Mouse (Mus musculus) CH12.LX (cell line): ENCODE measurements around the gene Tanc1.

Experiments used
- BHLHE40 ChIP-seq: IDR thresholded peaks from 2 replicates; pipeline ENCODE4 v1.6.1; 2011; ENCODE audit warnings: mild to moderate bottlenecking, low read depth, low read length, improper control_type of control experiment
- CTCF ChIP-seq, 2 experiments: IDR thresholded peaks in 1 of 2; conservative IDR thresholded peaks in 1 of 2; 2 replicates each; pipeline ENCODE4 v1.5.1; 2011 to 2012; ENCODE audit warnings: low read depth in 2 of 2, low read length in 2 of 2, improper control_type of control experiment in 1 of 2, inconsistent platforms in 1 of 2, mild to moderate bottlenecking in 1 of 2, moderate library complexity in 1 of 2
- POLR2A ChIP-seq: IDR thresholded peaks from 2 replicates; pipeline ENCODE4 v1.6.1; 2011; ENCODE audit warnings: low read depth, mild to moderate bottlenecking, improper control_type of control experiment, low read length
- RCOR1 ChIP-seq: conservative IDR thresholded peaks from 2 replicates; pipeline ENCODE4 v1.6.1; 2012; ENCODE audit warnings: low read depth, mild to moderate bottlenecking, inconsistent platforms, low read length, improper control_type of control experiment
- SMC3 ChIP-seq: IDR thresholded peaks from 2 replicates; pipeline ENCODE4 v1.6.1; 2011; ENCODE audit warnings: low read depth, low read length, improper control_type of control experiment

GRCm38 (mm10) chr2:59611831-59612732 lies at the start of gene Tanc1:
- no peak for TF ChIP-seq RCOR1
- no peak for TF ChIP-seq SMC3
- TF ChIP-seq CTCF (conservative IDR thresholded peaks at IDR 0.05 in 1 of 2, IDR thresholded peaks at IDR 0.05 in 1 of 2; ENCODE audit: low read depth in 2 of 2, low read length in 2 of 2) = no peak
- TF ChIP-seq BHLHE40 = no peak
- TF ChIP-seq POLR2A = no peak
